Mouse (Mus musculus) heart, embryonic 10.5 days (tissue): ENCODE measurements around the gene Pip4k2a. TPM values are rescaled to one million over a fixed set of nuclear protein-coding genes. Genes with fewer than 3 reads are reported as not detected.

Source experiments
- DNase-seq: peaks from one replicate; pipeline ENCODE4 v3.0.0-alpha.2; 2017; ENCODE audit warnings: low spot score
- H3K27ac ChIP-seq: fragments of 300-500 bp; sonication (generic); 2 replicates; pipeline ENCODE4 v1.5.1; 2016; ENCODE audit warnings: mild to moderate bottlenecking
- H3K27me3 ChIP-seq: fragments of 300-500 bp; sonication (generic); 2 replicates; pipeline ENCODE4 v1.6.1; 2016; ENCODE audit warnings: mild to moderate bottlenecking; ENCODE audit not compliant: poor library complexity, insufficient read depth, severe bottlenecking
- H3K36me3 ChIP-seq: fragments of 300-500 bp; sonication (generic); 2 replicates; pipeline ENCODE4 v1.6.1; 2016; ENCODE audit warnings: mild to moderate bottlenecking, moderate library complexity
- H3K4me1 ChIP-seq: fragments of 300-500 bp; sonication (generic); 2 replicates; pipeline ENCODE4 v1.6.1; 2016; ENCODE audit warnings: mild to moderate bottlenecking
- H3K4me3 ChIP-seq: fragments of 300-500 bp; sonication (generic); 2 replicates; pipeline ENCODE4 v1.5.1; 2016; ENCODE audit warnings: mild to moderate bottlenecking, moderate library complexity
- H3K9me3 ChIP-seq: fragments of 300-500 bp; sonication (generic); 2 replicates; pipeline ENCODE4 v1.6.1; 2016; ENCODE audit warnings: mild to moderate bottlenecking, moderate library complexity
- WGBS: fragments of 180-500 bp; shearing (Covaris S2); methylation state at CpG from one replicate; pipeline ENCODE4 v1.1.7; 2016; 5-methylcytosine and 5-hydroxymethylcytosine counted together
- polyA plus RNA-seq: library from polyadenylated mRNA; unstranded; fragments of >200 nt; fragmentation: Nextera tagmentation; extraction: Ambion mirVana; gene quantifications from 2 replicates; pipeline ENCODE4 v1.2.1, GENCODE M21; 2016

The Pip4k2a gene
- polyA plus RNA-seq, 1 experiment from 2014 or later: 12.0 TPM

DNA sequence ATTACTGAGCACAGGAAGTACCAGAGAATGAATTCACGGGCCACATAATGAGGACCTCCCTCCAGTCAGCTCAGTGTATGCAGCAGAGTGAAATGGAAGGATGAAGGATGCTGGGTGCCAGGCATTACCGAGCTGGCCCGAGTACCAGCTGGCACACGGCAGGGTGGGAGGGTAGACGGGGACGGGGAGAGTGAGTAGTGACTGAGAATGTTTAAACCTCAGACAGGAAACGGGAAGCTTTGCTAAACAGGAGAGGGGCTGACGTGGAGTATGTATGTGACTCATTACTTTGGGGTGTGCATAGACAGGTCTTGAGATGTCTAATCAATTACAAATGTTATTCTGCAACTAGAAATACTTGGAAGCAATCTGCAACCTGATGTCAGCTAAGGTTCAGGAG lies 69.7 kb downstream of the Pip4k2a start:
- 0 out of 2 replicates have a peak overlapping the region, but pooled peaks have one; percentile 36 for H3K27ac ChIP-seq
- peaks cover 32% of the 10 kb centered on the region for H3K4me1 ChIP-seq
- no peaks in the 10 kb centered on the region for H3K9me3 ChIP-seq
- 58% methylated on average over 8 of the region's 8 CpGs for WGBS
- no peak for DNase-seq
- H3K4me3 ChIP-seq: no peak overlapping the region
- no peaks in the 10 kb centered on the region for H3K27me3 ChIP-seq
- H3K36me3 ChIP-seq: no peaks in the 10 kb centered on the region

DNA sequence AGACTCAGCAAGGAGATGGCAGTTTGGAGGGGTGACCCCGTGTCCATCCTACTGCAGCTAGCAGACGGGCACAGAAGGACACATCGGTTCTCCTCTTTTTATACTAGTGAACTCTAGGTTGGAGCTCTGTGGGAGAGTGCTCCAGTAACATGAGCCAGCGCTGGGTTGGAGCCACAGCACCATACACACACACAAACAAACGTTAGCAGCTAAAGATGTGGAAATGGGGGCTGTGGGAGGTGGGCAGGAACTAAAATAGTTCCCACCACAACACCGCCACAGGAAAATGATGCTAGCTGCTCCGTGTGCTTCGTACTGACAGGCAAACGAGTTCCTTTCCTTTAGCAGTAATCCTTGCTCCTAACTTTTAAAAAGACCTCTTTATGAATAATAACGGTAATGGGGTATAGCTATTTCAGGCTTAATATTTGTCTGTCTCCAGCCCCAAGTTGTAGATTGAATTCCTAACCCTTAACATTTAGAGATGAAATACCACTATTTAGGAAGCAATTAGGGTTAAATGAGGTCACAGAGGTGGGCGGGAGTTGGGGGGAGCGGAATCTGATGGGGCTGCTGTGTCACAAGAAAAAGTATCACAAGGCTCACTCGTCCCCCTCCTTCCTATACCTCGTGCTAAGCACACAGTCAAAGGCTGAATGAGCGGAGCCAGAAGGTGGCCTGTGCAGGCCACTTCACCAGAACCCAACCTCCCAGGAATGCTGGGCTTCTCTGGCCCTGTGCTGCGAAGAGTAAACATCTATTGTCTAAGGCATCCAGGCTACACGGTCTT lies 73.9 kb downstream of the Pip4k2a start:
- no peaks in the 10 kb centered on the region for H3K36me3 ChIP-seq
- 62% methylated on average over 17 of the region's 17 CpGs for WGBS
- no peaks in the 10 kb centered on the region for H3K27me3 ChIP-seq
- H3K9me3 ChIP-seq: no peaks in the 10 kb centered on the region
- no peak for DNase-seq
- peaks cover 40% of the 10 kb centered on the region for H3K4me1 ChIP-seq
- H3K4me3 ChIP-seq: no peak overlapping the region
- H3K27ac ChIP-seq: no peak overlapping the region

DNA sequence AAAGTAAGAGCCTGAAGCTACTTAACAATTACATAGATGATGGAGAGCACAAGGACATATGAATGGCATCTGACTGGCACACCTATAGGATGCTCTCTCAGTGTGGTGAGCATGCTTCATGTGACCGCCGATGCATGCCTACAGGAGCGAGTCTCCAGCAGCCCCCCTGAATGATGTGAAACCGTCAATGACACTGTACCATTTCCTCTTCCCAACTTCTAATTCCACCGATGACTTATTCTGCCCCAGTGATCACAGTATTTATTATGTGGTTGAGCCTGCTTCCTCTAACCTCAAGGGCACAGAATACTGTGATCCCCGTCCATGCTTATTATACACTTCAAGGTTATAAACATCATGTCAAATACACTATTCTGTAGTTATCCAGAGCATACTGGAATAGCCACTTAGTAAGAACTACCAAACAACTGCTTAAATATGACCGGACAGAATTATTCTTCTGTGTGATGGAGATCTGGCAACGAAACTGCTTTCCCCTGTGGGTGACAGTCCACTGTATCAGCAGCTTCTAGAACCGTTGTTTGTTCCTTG lies 74.8 kb downstream of the Pip4k2a start:
- no peak overlapping the region for H3K4me3 ChIP-seq
- H3K27me3 ChIP-seq: no peaks in the 10 kb centered on the region
- H3K9me3 ChIP-seq: no peaks in the 10 kb centered on the region
- no peaks in the 10 kb centered on the region for H3K36me3 ChIP-seq
- WGBS: 91% methylated on average over 9 of the region's 9 CpGs
- DNase-seq: no peak
- H3K4me1 ChIP-seq: peaks cover 31% of the 10 kb centered on the region
- H3K27ac ChIP-seq: no peak overlapping the region

DNA sequence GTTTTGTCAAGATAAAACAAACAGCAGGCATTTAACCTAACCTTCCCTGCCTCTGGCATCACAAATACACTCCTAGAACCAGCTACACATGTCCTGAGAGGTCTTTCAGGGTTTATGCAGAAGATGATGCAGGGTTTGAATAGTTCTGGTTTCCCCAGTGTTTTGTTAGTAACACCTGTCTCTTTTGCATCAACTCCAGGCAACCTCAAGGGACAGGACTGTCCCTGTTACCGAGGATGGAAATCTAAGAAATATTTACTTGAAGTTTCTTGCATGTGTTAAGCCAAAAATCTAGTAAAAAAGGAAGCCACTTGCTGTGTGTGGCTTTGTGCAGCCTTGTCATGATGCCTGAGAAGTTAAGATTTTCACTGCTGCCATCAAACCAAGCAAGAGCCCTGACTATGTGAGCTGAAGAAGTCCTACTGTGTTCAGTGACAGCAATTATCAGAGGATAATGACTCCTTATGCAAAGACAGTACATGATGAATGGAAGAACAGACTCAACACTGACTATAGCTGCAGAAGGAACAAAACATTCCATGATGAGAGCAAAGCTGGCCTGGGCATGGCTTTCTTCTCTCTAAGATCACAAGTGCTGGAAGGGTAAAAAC lies 76.3 kb downstream of the Pip4k2a start:
- H3K27ac ChIP-seq: no peak overlapping the region
- 68% methylated on average over 1 of the region's 1 CpGs for WGBS
- H3K27me3 ChIP-seq: no peaks in the 10 kb centered on the region
- H3K9me3 ChIP-seq: no peaks in the 10 kb centered on the region
- H3K36me3 ChIP-seq: no peaks in the 10 kb centered on the region
- no peak for DNase-seq
- no peak overlapping the region for H3K4me3 ChIP-seq
- peaks cover 32% of the 10 kb centered on the region for H3K4me1 ChIP-seq

DNA sequence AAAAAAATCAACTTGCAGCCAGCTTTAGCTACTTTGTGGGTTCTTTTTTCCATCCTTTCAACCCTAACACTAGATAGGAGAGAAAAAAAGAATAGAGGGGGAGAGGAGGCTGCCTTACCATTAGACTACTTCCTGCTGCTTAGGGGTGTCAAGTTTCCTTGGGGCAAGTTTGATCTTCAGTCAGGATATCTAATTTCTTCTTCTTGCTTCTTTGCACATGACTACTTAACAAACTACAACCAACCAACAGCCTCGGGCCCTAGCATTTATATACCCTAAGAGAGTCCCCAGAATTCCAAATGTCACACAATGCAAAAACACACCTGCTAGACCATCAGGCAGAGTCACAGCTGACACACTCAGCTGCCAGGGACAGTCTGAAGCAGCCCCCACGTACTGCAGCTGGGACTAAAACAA lies 77.5 kb downstream of the Pip4k2a start:
- Histone ChIP-seq H3K27ac (no peak overlapping the region), H3K4me3 (no peak overlapping the region), H3K36me3 (no peaks in the 10 kb centered on the region), H3K4me1 (peaks cover 36% of the 10 kb centered on the region), H3K9me3 (no peaks in the 10 kb centered on the region), H3K27me3 (no peaks in the 10 kb centered on the region)
- 40% methylated on average over 2 of the region's 2 CpGs for WGBS
- no peak for DNase-seq

DNA sequence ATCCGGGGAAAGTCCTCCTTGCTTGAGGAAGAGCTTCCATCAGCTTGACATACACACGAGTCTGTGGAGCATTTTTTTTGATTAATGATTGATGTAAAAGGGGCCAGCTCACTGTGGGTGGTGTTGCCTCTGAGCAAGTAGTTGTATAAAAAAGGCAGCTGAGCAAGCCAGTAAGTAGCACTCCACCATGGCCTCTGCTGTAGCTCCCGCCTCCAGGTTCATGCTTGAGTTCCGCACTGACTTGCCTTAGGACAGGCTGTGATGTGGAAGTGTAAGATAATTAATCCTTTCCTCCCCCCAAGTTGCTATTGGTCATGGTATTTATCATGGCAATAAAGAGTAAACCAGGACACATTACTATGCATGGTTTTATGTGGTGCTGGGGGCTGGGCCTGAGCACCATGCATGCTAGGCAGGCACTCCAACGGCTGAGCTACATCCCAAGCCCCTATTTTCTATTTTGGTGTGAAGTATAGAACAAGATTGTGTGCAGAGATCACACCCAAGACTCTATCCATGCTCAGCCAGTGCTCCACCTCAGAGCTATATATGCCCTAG lies 78.0 kb downstream of the Pip4k2a start:
- no peaks in the 10 kb centered on the region for H3K27me3 ChIP-seq
- peaks cover 38% of the 10 kb centered on the region for H3K4me1 ChIP-seq
- H3K9me3 ChIP-seq: no peaks in the 10 kb centered on the region
- H3K27ac ChIP-seq: no peak overlapping the region
- no peak overlapping the region for H3K4me3 ChIP-seq
- 68% methylated on average over 5 of the region's 5 CpGs for WGBS
- DNase-seq: no peak
- no peaks in the 10 kb centered on the region for H3K36me3 ChIP-seq

DNA sequence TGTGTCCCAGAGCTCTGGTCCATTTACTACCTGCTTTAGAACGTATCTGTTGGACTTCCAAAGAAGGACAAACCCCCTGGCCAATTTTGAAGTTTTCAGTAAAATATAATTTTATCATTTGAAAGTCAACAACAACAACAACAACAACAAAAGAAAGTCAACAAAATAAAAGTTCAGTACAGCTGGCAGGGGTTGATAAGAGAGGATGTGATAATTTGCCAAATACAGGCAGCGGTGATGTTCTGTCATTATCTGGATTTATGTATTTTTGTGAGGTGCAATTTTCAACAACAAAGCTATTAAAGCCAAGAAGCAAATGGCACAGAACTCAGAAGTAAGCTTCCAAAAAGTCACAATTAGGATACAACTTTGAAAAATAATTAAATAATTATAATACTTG lies 80.1 kb downstream of the Pip4k2a start:
- 82% methylated on average over 2 of the region's 2 CpGs for WGBS
- Histone ChIP-seq H3K4me3 (no peak overlapping the region), H3K9me3 (no peaks in the 10 kb centered on the region), H3K36me3 (no peaks in the 10 kb centered on the region), H3K27me3 (no peaks in the 10 kb centered on the region), H3K4me1 (peaks cover 28% of the 10 kb centered on the region), H3K27ac (no peak overlapping the region)
- DNase-seq: no peak

DNA sequence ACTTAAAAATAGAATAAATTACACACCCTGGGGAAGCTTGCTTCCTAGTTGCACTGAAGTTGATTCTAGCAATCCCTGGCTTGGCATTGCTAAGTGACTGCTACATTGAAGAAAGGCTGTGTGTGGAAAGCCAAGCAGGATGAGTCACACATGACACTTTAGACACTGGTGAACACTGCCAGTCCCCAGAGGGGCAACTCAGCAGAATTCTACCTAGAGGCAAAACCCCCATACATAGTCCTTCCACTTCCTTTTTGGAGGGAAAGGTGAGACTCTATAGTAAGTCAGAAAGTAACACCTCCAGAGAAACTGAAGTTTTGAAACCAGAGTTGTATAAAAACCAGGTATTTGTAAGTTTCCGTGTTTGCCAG lies 80.6 kb downstream of the Pip4k2a start:
- no peaks in the 10 kb centered on the region for H3K27me3 ChIP-seq
- 68% methylated on average over 1 of the region's 1 CpGs for WGBS
- no peaks in the 10 kb centered on the region for H3K9me3 ChIP-seq
- no peaks in the 10 kb centered on the region for H3K36me3 ChIP-seq
- H3K27ac ChIP-seq: no peak overlapping the region
- no peak overlapping the region for H3K4me3 ChIP-seq
- peaks cover 28% of the 10 kb centered on the region for H3K4me1 ChIP-seq
- no peak for DNase-seq

DNA sequence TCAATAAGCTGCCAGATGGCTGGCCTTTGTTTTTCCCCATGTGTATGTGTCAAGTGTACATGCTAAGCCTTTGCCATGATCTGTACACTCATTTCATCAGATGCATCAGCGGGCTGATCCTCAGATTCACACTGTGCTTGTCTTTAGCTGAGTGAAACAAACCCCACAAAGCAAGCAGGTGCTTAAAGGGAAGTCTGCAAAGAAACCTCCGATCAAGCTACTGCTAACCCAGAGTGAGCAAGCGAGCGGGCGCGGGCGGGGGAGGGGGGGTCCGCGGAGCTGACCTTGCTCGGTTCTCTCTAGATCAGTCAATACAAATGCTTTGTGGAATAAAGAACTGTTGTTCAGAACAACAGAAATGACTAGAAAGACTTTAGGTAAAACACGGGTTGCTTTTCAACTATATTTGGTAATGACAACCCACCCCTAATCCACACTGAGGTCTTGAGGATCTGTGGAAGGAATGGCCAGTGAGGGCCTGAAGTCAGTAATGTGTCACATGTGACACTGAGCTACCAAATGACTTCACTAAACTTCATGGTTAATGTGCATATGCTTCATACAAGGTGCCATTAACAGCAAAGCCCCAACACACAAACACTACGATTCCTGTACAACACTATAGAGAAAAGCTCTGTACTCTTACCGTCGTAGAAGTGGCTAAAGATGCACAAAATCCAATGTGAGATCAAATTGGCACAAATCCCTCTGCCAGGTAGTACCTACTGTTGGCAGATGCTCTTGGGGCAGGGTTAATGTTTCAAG lies 81.1 kb downstream of the Pip4k2a start:
- Histone ChIP-seq H3K27ac (no peak overlapping the region), H3K36me3 (no peaks in the 10 kb centered on the region)
- 70% methylated on average over 14 of the region's 14 CpGs for WGBS

DNA sequence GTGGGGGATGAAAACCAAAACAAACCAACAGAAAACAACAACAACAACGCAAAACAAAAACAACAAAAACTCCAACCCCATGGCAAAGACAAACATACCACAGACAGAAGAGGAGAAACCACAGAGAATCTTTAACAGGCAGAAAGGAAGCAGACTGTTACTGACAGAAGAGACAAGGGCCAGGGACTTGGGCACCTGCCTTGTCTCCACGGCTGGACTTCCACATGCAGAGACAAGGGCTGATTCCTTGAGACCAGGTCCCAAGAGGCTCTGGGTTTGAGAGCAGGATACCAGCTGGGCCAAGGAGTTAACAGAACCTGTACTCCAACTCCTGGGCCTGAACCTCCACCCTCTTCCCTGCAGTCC lies 81.9 kb downstream of the Pip4k2a start:
- H3K4me1 ChIP-seq: peaks cover 28% of the 10 kb centered on the region
- no peaks in the 10 kb centered on the region for H3K36me3 ChIP-seq
- no peaks in the 10 kb centered on the region for H3K27me3 ChIP-seq
- H3K4me3 ChIP-seq: no peak overlapping the region
- H3K27ac ChIP-seq: peak overlapping the region; percentile 39; the same call in 1 of the 2 replicates
- 54% methylated on average over 2 of the region's 2 CpGs for WGBS
- no peaks in the 10 kb centered on the region for H3K9me3 ChIP-seq
- DNase-seq: no peak

More for the DNA sequence above, 81.1 kb downstream of the Pip4k2a start:
- Histone ChIP-seq H3K9me3 (no peaks in the 10 kb centered on the region), H3K27me3 (no peaks in the 10 kb centered on the region), H3K4me1 (peaks cover 28% of the 10 kb centered on the region), H3K4me3 (no peak overlapping the region)
- DNase-seq: no peak

DNA sequence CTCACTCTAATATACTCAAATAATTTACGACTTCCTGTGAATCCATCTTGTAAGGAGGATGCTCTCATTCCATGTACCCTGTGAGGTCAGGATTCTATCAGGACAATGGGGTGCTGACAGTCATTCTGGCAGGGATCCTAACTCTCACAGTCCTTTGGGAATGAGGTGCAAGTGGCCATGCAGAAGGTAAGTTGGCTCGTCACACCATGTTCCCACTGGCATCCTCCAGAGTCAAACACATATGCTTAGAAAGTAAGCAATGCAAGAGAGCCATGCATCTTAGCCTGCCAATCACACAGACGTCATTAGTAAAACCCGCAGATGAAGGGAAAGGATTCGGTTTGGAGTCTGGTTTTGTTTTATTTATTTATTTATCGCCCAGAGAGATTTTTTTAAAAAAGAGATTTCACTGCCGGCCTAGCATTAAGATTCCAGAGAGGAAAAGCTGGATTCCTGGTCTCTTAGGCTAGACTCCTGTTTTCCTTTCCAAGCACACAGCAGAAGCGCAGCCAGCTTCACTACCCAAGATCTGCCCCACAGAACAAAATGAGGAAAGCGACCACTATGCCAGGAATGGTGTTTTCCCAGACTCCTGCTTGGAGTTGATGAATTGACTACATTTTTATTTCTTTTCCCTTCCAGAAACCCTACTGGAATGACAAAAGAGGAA lies 82.4 kb downstream of the Pip4k2a start:
- no peak for DNase-seq
- no peak overlapping the region for H3K4me3 ChIP-seq
- peaks cover 26% of the 10 kb centered on the region for H3K4me1 ChIP-seq
- no peaks in the 10 kb centered on the region for H3K27me3 ChIP-seq
- no peaks in the 10 kb centered on the region for H3K9me3 ChIP-seq
- no peak overlapping the region for H3K27ac ChIP-seq
- 65% methylated on average over 9 of the region's 9 CpGs for WGBS
- H3K36me3 ChIP-seq: no peaks in the 10 kb centered on the region

DNA sequence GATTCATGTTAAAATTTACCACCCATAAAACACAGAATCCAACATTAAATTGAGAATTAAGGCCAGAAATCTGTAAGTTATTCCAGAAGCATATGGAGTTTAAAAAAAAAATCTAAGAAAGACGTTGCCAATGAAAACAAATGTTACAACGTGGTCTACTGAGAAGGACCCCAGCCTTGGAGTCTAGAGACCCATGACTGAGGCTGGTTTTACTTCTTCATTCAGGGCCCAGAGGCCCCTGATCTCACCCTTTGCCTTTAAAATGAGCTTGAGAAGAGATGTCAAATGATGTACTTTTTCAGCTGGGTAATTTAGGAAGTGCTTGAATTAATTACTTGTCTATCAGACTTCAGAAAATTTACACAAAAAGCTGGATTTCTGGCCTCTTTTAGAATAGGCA lies 83.2 kb downstream of the Pip4k2a start:
- Histone ChIP-seq H3K9me3 (no peaks in the 10 kb centered on the region), H3K27me3 (no peaks in the 10 kb centered on the region), H3K36me3 (no peaks in the 10 kb centered on the region), H3K4me1 (peaks cover 22% of the 10 kb centered on the region), H3K27ac (no peak overlapping the region), H3K4me3 (no peak overlapping the region)
- WGBS: 90% methylated on average over 2 of the region's 2 CpGs
- no peak for DNase-seq
